Mouse (Mus musculus): Measurements from ENCODE around the gene Chmp4b.

DNA sequence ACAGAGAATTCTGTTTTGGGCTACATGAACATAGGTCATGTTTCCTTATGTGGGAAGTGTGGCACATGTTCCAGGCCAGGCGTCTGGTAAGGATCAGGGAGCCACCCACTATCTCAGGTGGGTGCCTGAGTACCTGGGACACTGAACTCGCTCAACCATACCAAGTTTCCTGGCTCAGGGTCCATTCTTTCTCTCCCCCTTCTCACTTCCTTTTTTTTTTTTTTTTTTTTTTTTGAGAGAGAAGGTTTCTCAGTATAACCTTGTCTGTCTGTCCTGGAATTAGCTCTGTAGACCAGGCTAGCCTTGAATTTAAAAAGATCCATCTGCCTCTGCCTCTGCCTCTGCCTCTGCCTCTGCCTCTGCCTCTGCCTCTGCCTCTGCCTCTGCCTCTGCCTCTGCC is 68.8 kb downstream of the Chmp4b start:
- TF ChIP-seq CTCF (IDR thresholded peaks at IDR 0.05; ENCODE audit: low read depth) = no peak
- TF ChIP-seq EP300 (IDR thresholded peaks at IDR 0.05; ENCODE audit: low read depth) = no peak
